In the genomic region with DNA sequence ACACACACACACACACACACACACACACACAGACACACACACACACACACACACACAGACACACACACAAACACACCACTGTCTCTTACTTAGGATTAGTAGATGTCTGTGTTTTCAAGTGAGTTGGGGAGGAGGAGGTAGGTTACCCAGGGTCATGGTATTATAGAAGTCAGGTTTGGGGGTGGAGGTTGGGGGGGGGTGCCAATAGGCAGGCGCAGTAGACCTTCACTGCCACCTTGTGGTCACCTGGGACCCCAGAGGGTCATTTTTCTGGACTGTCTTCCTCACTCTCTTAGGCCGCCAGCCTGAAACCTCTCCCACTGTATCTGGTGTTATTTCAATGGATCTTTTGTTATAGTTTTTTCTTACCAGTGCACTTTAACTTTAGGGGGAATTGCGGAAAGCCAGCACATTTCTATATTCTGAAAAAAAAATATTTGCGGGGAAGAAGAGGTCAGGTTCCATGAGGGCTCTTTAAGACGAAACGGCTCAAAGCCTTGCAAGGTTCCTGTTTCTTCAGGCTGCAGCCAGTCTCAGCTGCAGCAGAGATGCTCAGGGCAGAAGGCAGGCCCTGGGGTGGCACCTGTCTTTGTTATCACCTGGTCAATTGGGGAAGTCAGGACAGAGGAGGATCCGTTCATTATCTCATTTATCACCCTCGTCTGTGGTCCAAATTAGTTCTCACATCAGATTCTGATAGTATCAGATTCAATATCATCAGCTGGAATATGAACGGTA, we compare ENCODE assay signal across 9 mouse cellular contexts. TPM values are rescaled to one million over a fixed set of nuclear protein-coding genes. Genes with fewer than 3 reads are reported as not detected.
DNase-seq lines count a peak whose midpoint lies in the region; ATAC-seq lines count a peak whose summit lies in the region.
"Had no signal": no experiment of that assay in that cellular context is flagged by ENCODE, and none has a peak within 500 bp of the region (broad histone marks: within the 10 kb centered on the region; RNA-seq: fewer than 3 reads in every experiment).

No protein-coding gene starts in this region.

- no peak overlapping the region for H3K4me2 ChIP-seq in neural tube, embryonic 15.5 days
- H3K4me2 ChIP-seq in forebrain, embryonic 16.5 days (ENCODE audit: low read length) = no peak overlapping the region
- no peak overlapping the region for H3K4me2 ChIP-seq in midbrain, embryonic 14.5 days (ENCODE audit: low read length)
- H3K4me2 ChIP-seq: hindbrain, embryonic 15.5 days had no signal

- no peaks in the 10 kb centered on the region for H3K27me3 ChIP-seq in neural tube, embryonic 15.5 days (replicated peaks)
- no peaks in the 10 kb centered on the region for H3K27me3 ChIP-seq in forebrain, embryonic 16.5 days (replicated peaks; ENCODE audit: control insufficient read depth, insufficient read depth, low read length)
- H3K27me3 ChIP-seq in midbrain, embryonic 14.5 days (ENCODE audit: control insufficient read depth, insufficient read depth, low read length) = no peaks in the 10 kb centered on the region
- H3K27me3 ChIP-seq: hindbrain, embryonic 15.5 days had no signal

- H3K9ac ChIP-seq in neural tube, embryonic 15.5 days (replicated peaks) = no peak overlapping the region
- H3K9ac ChIP-seq in forebrain, embryonic 16.5 days (replicated peaks; ENCODE audit: low read depth, low read length) = no peak overlapping the region
- no peak overlapping the region for H3K9ac ChIP-seq in midbrain, embryonic 14.5 days (replicated peaks; ENCODE audit: low read length)
- H3K9ac ChIP-seq: hindbrain, embryonic 15.5 days had no signal

- no peak overlapping the region for H3K4me3 ChIP-seq in neural tube, embryonic 15.5 days (replicated peaks)
- no peak overlapping the region for H3K4me3 ChIP-seq in forebrain, embryonic 16.5 days (replicated peaks; ENCODE audit: low read length)
- H3K4me3 ChIP-seq in midbrain, embryonic 14.5 days (replicated peaks; ENCODE audit: low read depth, low read length) = no peak overlapping the region
- H3K4me3 ChIP-seq: hindbrain, embryonic 15.5 days had no signal

- no peak for ATAC-seq in neural tube, embryonic 15.5 days (ENCODE audit: low FRiP score)
- ATAC-seq in forebrain, embryonic 16.5 days = peak; percentile 12; the same call in 1 of the 2 replicates
- ATAC-seq in midbrain, embryonic 14.5 days (ENCODE audit: low FRiP score, low TSS enrichment) = no peak
- no peak for ATAC-seq in inflammation-experienced regulatory T-cells, adult 6 months

- DNase-seq in gastrocnemius, postnatal 10 days = peak; percentile 14
- DNase-seq in gastrocnemius, postnatal 25 days = no peak
- peak; percentile 30 for DNase-seq in neural tube, embryonic 10.5 days (ENCODE audit: extremely low spot score, low spot score)
- peak; percentile 63 for DNase-seq in midbrain, embryonic 14.5 days
- DNase-seq in frontal cortex, postnatal 25 days (ENCODE audit: low spot score in 2 of 2) = no peak

- H3K4me1 ChIP-seq in neural tube, embryonic 15.5 days = peaks cover 16% of the 10 kb centered on the region
- H3K4me1 ChIP-seq in forebrain, embryonic 16.5 days (replicated peaks; ENCODE audit: control insufficient read depth, insufficient read depth, low read length) = 0 out of 2 replicates have a peak, but pooled peaks cover 3% of the 10 kb centered on the region
- 0 out of 2 replicates have a peak, but pooled peaks cover 6% of the 10 kb centered on the region for H3K4me1 ChIP-seq in midbrain, embryonic 14.5 days (ENCODE audit: control insufficient read depth, insufficient read depth, low read length)

- H3K9me3 ChIP-seq in neural tube, embryonic 15.5 days (replicated peaks) = no peaks in the 10 kb centered on the region
- H3K9me3 ChIP-seq in forebrain, embryonic 16.5 days (ENCODE audit: control insufficient read depth, low read length) = no peaks in the 10 kb centered on the region
- no peaks in the 10 kb centered on the region for H3K9me3 ChIP-seq in midbrain, embryonic 14.5 days (ENCODE audit: control insufficient read depth, low read length)
- H3K9me3 ChIP-seq: hindbrain, embryonic 15.5 days had no signal

- H3K27ac ChIP-seq in neural tube, embryonic 15.5 days (replicated peaks) = no peak overlapping the region
- no peak overlapping the region for H3K27ac ChIP-seq in forebrain, embryonic 16.5 days (ENCODE audit: low read length)
- H3K27ac ChIP-seq in midbrain, embryonic 14.5 days (replicated peaks; ENCODE audit: low read depth, low read length) = no peak overlapping the region
- H3K27ac ChIP-seq: hindbrain, embryonic 15.5 days had no signal

- 70% methylated on average over 9 of the region's 9 CpGs for WGBS in neural tube, embryonic 15.5 days
- WGBS in forebrain, embryonic 16.5 days = 52% methylated on average over 9 of the region's 9 CpGs
- 63% methylated on average over 9 of the region's 9 CpGs for WGBS in midbrain, embryonic 14.5 days

- no peaks in the 10 kb centered on the region for H3K36me3 ChIP-seq in neural tube, embryonic 15.5 days
- H3K36me3 ChIP-seq in forebrain, embryonic 16.5 days (ENCODE audit: control insufficient read depth, insufficient read depth) = no peaks in the 10 kb centered on the region
- H3K36me3 ChIP-seq in midbrain, embryonic 14.5 days (ENCODE audit: control insufficient read depth, insufficient read depth, low read length) = no peaks in the 10 kb centered on the region
- H3K36me3 ChIP-seq: hindbrain, embryonic 15.5 days had no signal

RNA-seq across cellular contexts. Expression of a gene that starts 33.3 kb away (rescaled TPM):
- under 1 TPM in 1 of 2 experiments, not detected in 1; 0.18 TPM for total RNA-seq in gastrocnemius, postnatal 10 days (2021)
- total RNA-seq in gastrocnemius, postnatal 25 days (2021) = not detected
- 33.1 and 43.4 TPM in 2 replicates for polyA plus RNA-seq in neural tube, embryonic 15.5 days (2015; fragmentation: Nextera tagmentation; extraction: Ambion mirVana)
- 50.5 and 56.6 TPM in 2 replicates for polyA plus RNA-seq in forebrain, embryonic 16.5 days (2015; fragmentation: Nextera tagmentation; extraction: Ambion mirVana)
- 58.7 and 61.2 TPM in 2 replicates for polyA plus RNA-seq in midbrain, embryonic 14.5 days (2014; fragmentation: Nextera tagmentation; extraction: Ambion mirVana)
- not detected for polyA plus RNA-seq in inflammation-experienced regulatory T-cells, adult 6 months (2017; shearing (Covaris generic))

Comparison
In these comparisons a context has a peak if more than half of its experiments do, and no peak if none do; other contexts are left out.
1. DNase-seq: peak in gastrocnemius, postnatal 10 days (single experiment), neural tube, embryonic 10.5 days (single experiment) and midbrain, embryonic 14.5 days (single experiment); none in gastrocnemius, postnatal 25 days (single experiment) and frontal cortex, postnatal 25 days (0 of 2).
2. RNA of a gene that starts 33.3 kb away (polyA plus RNA-seq): 58.7 to 61.2 TPM in midbrain, embryonic 14.5 days, 50.5 to 56.6 TPM in forebrain, embryonic 16.5 days and 33.1 to 43.4 TPM in neural tube, embryonic 15.5 days; not detected in inflammation-experienced regulatory T-cells, adult 6 months; every median in the first group is over 10 times any median in the second.